Mouse (Mus musculus) midbrain, embryonic 12.5 days (tissue): ENCODE results near the gene Dgki. TPM values are rescaled to one million over a fixed set of nuclear protein-coding genes. Genes with fewer than 3 reads are reported as not detected.

ENCODE experiments used
- ATAC-seq: fragments of 200-750 bp; cut with Nextera tagmentation; 2 replicates; pipeline ENCODE4 v1.8.0; 2017; ENCODE audit warnings: low read depth, moderate TSS enrichment, moderate library complexity; ENCODE audit not compliant: low FRiP score
- H3K27ac ChIP-seq: fragments of 300-500 bp; sonication (generic); replicated peaks from 2 replicates; pipeline ENCODE4 v1.5.1; 2016; ENCODE audit warnings: mild to moderate bottlenecking
- H3K27me3 ChIP-seq: fragments of 300-500 bp; sonication (generic); 2 replicates; pipeline ENCODE4 v1.6.1; 2016; ENCODE audit warnings: mild to moderate bottlenecking
- H3K36me3 ChIP-seq: fragments of 300-500 bp; sonication (generic); 2 replicates; pipeline ENCODE4 v1.6.1; 2016
- H3K4me1 ChIP-seq: fragments of 300-500 bp; sonication (generic); 2 replicates; pipeline ENCODE4 v1.6.1; 2016
- H3K4me2 ChIP-seq: fragments of 300-500 bp; sonication (generic); replicated peaks from 2 replicates; pipeline ENCODE4 v1.6.1; 2016; ENCODE audit warnings: mild to moderate bottlenecking, moderate library complexity
- H3K4me3 ChIP-seq: fragments of 300-500 bp; sonication (generic); 2 replicates; pipeline ENCODE4 v1.5.1; 2016; ENCODE audit warnings: mild to moderate bottlenecking
- H3K9ac ChIP-seq: fragments of 300-500 bp; sonication (generic); replicated peaks from 2 replicates; pipeline ENCODE4 v1.6.1; 2016; ENCODE audit warnings: mild to moderate bottlenecking, moderate library complexity
- H3K9me3 ChIP-seq: fragments of 300-500 bp; sonication (generic); 2 replicates; pipeline ENCODE4 v1.6.1; 2016; ENCODE audit warnings: mild to moderate bottlenecking
- WGBS: fragments of 180-500 bp; shearing (Covaris S2); methylation state at CpG from one replicate; pipeline ENCODE4 v1.1.7; 2016; 5-methylcytosine and 5-hydroxymethylcytosine counted together
- polyA plus RNA-seq: library from polyadenylated mRNA; unstranded; fragments of >200 nt; fragmentation: Nextera tagmentation; extraction: Ambion mirVana; gene quantifications from 2 replicates; pipeline ENCODE4 v1.2.1, GENCODE M21; 2016

The Dgki gene
- polyA plus RNA-seq, 1 experiment from 2014 or later, result 4.3 TPM

- no peaks in the 10 kb centered on the region for H3K27me3 ChIP-seq
- H3K9ac ChIP-seq, result no peak overlapping the region
- H3K36me3 ChIP-seq, result no peaks in the 10 kb centered on the region
- no peaks in the 10 kb centered on the region for H3K9me3 ChIP-seq
- no peak overlapping the region for H3K27ac ChIP-seq
- no peaks in the 10 kb centered on the region for H3K4me1 ChIP-seq
- 45% methylated on average over 5 of the region's 5 CpGs for WGBS
- no peak overlapping the region for H3K4me2 ChIP-seq
- no peak overlapping the region for H3K4me3 ChIP-seq
- no peak for ATAC-seq
Observed at GRCm38 (mm10) chr6:36890296-36890695, 409.7 kb downstream of the Dgki start.

- 2% methylated on average over 4 of the region's 4 CpGs for WGBS
- no peak overlapping the region for H3K9ac ChIP-seq
- peak; percentile 38; the same call in 1 of the 2 replicates for ATAC-seq
- no peaks in the 10 kb centered on the region for H3K36me3 ChIP-seq
- no peak overlapping the region for H3K4me3 ChIP-seq
- peak overlapping the region; percentile 60 for H3K27ac ChIP-seq
- no peaks in the 10 kb centered on the region for H3K9me3 ChIP-seq
- 0 out of 2 replicates have a peak, but pooled peaks cover 4% of the 10 kb centered on the region for H3K27me3 ChIP-seq
- peaks cover 21% of the 10 kb centered on the region for H3K4me1 ChIP-seq
- no peak overlapping the region for H3K4me2 ChIP-seq
Observed at GRCm38 (mm10) chr6:36881309-36881708, 418.7 kb downstream of the Dgki start.

GRCm38 (mm10) chr6:36880643-36881263, 419.2 kb downstream of the Dgki start:
- ATAC-seq, result peak; percentile 85
- 2% methylated on average over 7 of the region's 7 CpGs for WGBS
- Histone ChIP-seq H3K9ac (no peak overlapping the region), H3K4me3 (no peak overlapping the region), H3K4me1 (peaks cover 24% of the 10 kb centered on the region), H3K9me3 (no peaks in the 10 kb centered on the region), H3K36me3 (no peaks in the 10 kb centered on the region), H3K27me3 (0 out of 2 replicates have a peak, but pooled peaks cover 4% of the 10 kb centered on the region), H3K4me2 (no peak overlapping the region), H3K27ac (peak overlapping the region; percentile 60)

GRCm38 (mm10) chr6:36877399-36877798, 422.6 kb downstream of the Dgki start:
- no peaks in the 10 kb centered on the region for H3K36me3 ChIP-seq
- 84% methylated on average over 4 of the region's 4 CpGs for WGBS
- no peak for ATAC-seq
- 0 out of 2 replicates have a peak, but pooled peaks cover 7% of the 10 kb centered on the region for H3K27me3 ChIP-seq
- peaks cover 26% of the 10 kb centered on the region for H3K4me1 ChIP-seq
- H3K9ac ChIP-seq, result no peak overlapping the region
- H3K4me3 ChIP-seq, result no peak overlapping the region
- no peak overlapping the region for H3K4me2 ChIP-seq
- H3K27ac ChIP-seq, result no peak overlapping the region
- H3K9me3 ChIP-seq, result no peaks in the 10 kb centered on the region

GRCm38 (mm10) chr6:36876426-36876825, 423.6 kb downstream of the Dgki start:
- H3K9ac ChIP-seq, result no peak overlapping the region
- H3K4me1 ChIP-seq, result peaks cover 23% of the 10 kb centered on the region
- 0 out of 2 replicates have a peak, but pooled peaks cover 7% of the 10 kb centered on the region for H3K27me3 ChIP-seq
- ATAC-seq, result no peak
- H3K27ac ChIP-seq, result 0 out of 2 replicates have a peak overlapping the region, but pooled peaks have one; percentile 39
- no peak overlapping the region for H3K4me2 ChIP-seq
- H3K9me3 ChIP-seq, result no peaks in the 10 kb centered on the region
- H3K36me3 ChIP-seq, result no peaks in the 10 kb centered on the region
- no peak overlapping the region for H3K4me3 ChIP-seq
- 56% methylated on average over 4 of the region's 4 CpGs for WGBS

GRCm38 (mm10) chr6:36875926-36876325, 424.1 kb downstream of the Dgki start:
- Histone ChIP-seq H3K36me3 (no peaks in the 10 kb centered on the region), H3K27me3 (0 out of 2 replicates have a peak, but pooled peaks cover 7% of the 10 kb centered on the region), H3K9me3 (no peaks in the 10 kb centered on the region), H3K9ac (no peak overlapping the region), H3K4me1 (peaks cover 18% of the 10 kb centered on the region), H3K27ac (no peak overlapping the region), H3K4me2 (no peak overlapping the region), H3K4me3 (no peak overlapping the region)
- 45% methylated on average over 5 of the region's 5 CpGs for WGBS
- no peak for ATAC-seq

- H3K9ac ChIP-seq, result no peak overlapping the region
- no peaks in the 10 kb centered on the region for H3K9me3 ChIP-seq
- WGBS, result 86% methylated on average over 3 of the region's 3 CpGs
- no peak overlapping the region for H3K4me3 ChIP-seq
- no peak for ATAC-seq
- no peaks in the 10 kb centered on the region for H3K36me3 ChIP-seq
- H3K4me1 ChIP-seq, result peaks cover 10% of the 10 kb centered on the region
- no peak overlapping the region for H3K4me2 ChIP-seq
- no peak overlapping the region for H3K27ac ChIP-seq
- H3K27me3 ChIP-seq, result 0 out of 2 replicates have a peak, but pooled peaks cover 3% of the 10 kb centered on the region
Observed at GRCm38 (mm10) chr6:36872876-36873275, 427.1 kb downstream of the Dgki start.

- 0 out of 2 replicates have a peak, but pooled peaks cover 3% of the 10 kb centered on the region for H3K27me3 ChIP-seq
- ATAC-seq, result no peak
- H3K9me3 ChIP-seq, result no peaks in the 10 kb centered on the region
- no peaks in the 10 kb centered on the region for H3K36me3 ChIP-seq
- H3K4me1 ChIP-seq, result no peaks in the 10 kb centered on the region
- no peak overlapping the region for H3K4me3 ChIP-seq
- no peak overlapping the region for H3K27ac ChIP-seq
- H3K4me2 ChIP-seq, result no peak overlapping the region
- 84% methylated on average over 4 of the region's 4 CpGs for WGBS
- H3K9ac ChIP-seq, result no peak overlapping the region
Observed at GRCm38 (mm10) chr6:36868217-36868616, 431.8 kb downstream of the Dgki start.

- peak; percentile 70 for ATAC-seq
- Histone ChIP-seq H3K9me3 (no peaks in the 10 kb centered on the region), H3K4me1 (peaks cover 16% of the 10 kb centered on the region), H3K27me3 (no peaks in the 10 kb centered on the region), H3K9ac (no peak overlapping the region), H3K36me3 (no peaks in the 10 kb centered on the region), H3K27ac (peak overlapping the region; percentile 82), H3K4me2 (no peak overlapping the region), H3K4me3 (no peak overlapping the region)
- 28% methylated on average over 3 of the region's 3 CpGs for WGBS
Observed at GRCm38 (mm10) chr6:36858258-36859041, 441.5 kb downstream of the Dgki start.

- Histone ChIP-seq H3K36me3 (no peaks in the 10 kb centered on the region), H3K27me3 (no peaks in the 10 kb centered on the region), H3K4me3 (no peak overlapping the region), H3K4me1 (peaks cover 16% of the 10 kb centered on the region), H3K9me3 (no peaks in the 10 kb centered on the region), H3K4me2 (no peak overlapping the region), H3K27ac (peak overlapping the region; percentile 82), H3K9ac (no peak overlapping the region)
- peak; percentile 92 for ATAC-seq
- 14% methylated on average over 6 of the region's 6 CpGs for WGBS
Observed at GRCm38 (mm10) chr6:36857627-36858257, 442.2 kb downstream of the Dgki start.

GRCm38 (mm10) chr6:36850422-36851129, 449.4 kb downstream of the Dgki start:
- WGBS, result 75% methylated on average over 7 of the region's 7 CpGs
- no peak for ATAC-seq
- no peak overlapping the region for H3K4me2 ChIP-seq
- no peak overlapping the region for H3K9ac ChIP-seq
- H3K36me3 ChIP-seq, result 0 out of 2 replicates have a peak, but pooled peaks cover 4% of the 10 kb centered on the region
- H3K27me3 ChIP-seq, result no peaks in the 10 kb centered on the region
- no peaks in the 10 kb centered on the region for H3K9me3 ChIP-seq
- no peak overlapping the region for H3K27ac ChIP-seq
- H3K4me3 ChIP-seq, result no peak overlapping the region
- no peaks in the 10 kb centered on the region; the same call in 1 of the 2 replicates for H3K4me1 ChIP-seq
